Mouse (Mus musculus): Measurements from ENCODE around the gene Atf1. TPM values are rescaled to one million over a fixed set of nuclear protein-coding genes. Genes with fewer than 3 reads are reported as not detected.

Atf1 gene
- polyA plus RNA-seq, 2 experiments = 24.9 to 29.7 TPM

DNA sequence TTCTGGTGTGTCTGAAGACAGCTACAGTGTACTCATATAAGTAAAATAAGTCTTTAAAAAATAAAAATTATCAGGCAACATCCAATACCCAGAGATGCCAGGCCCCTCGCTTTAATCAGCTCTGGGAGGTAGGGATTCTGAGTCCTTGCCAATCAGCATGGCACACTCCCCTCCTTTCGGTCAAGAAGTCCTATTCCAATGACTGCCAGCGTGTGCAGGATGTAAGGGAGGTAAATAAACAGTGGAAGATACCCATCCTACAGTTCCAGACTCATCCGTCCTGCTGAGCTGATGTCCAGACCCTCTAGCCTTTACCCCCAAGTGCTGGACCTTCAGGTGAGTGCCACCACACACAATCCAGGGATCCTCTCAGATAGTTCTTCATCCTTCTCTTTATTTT, 2.2 kb upstream of the Atf1 start:
- no peak for ATAC-seq (ENCODE audit: insufficient read depth)
- no peak overlapping the region for H3K9ac ChIP-seq (replicated peaks)
- no peak for DNase-seq (ENCODE audit: low read depth in 3 of 3, low spot score in 3 of 3)
- no peaks in the 10 kb centered on the region for H3K9me3 ChIP-seq (ENCODE audit: control insufficient read depth, low read length)
- no peak overlapping the region for H3K27ac ChIP-seq
- H3K4me3 ChIP-seq (ENCODE audit: insufficient read depth in 1 of 2, low read depth in 2 of 2, low read length in 2 of 2) = no peak overlapping the region
- TF ChIP-seq CTCF (IDR thresholded peaks at IDR 0.05; ENCODE audit: low read depth) = no peak
- no peak for TF ChIP-seq EP300 (IDR thresholded peaks at IDR 0.05; ENCODE audit: low read depth)
- no peaks in the 10 kb centered on the region for H3K36me3 ChIP-seq (replicated peaks; ENCODE audit: control insufficient read depth, insufficient read depth, low read depth)
- H3K27me3 ChIP-seq (ENCODE audit: control insufficient read depth, insufficient read depth, low read length) = no peaks in the 10 kb centered on the region
- no peak overlapping the region for H3K4me2 ChIP-seq (ENCODE audit: low read depth)
- peaks cover 26 to 27% of the 10 kb centered on the region in 2 experiments for H3K4me1 ChIP-seq (replicated peaks; ENCODE audit: control insufficient read depth in 2 of 2, insufficient read depth in 2 of 2, low read length in 1 of 2)
- 79% methylated on average over 4 of the region's 4 CpGs for WGBS (ENCODE audit: insufficient replicate concordance)

DNA sequence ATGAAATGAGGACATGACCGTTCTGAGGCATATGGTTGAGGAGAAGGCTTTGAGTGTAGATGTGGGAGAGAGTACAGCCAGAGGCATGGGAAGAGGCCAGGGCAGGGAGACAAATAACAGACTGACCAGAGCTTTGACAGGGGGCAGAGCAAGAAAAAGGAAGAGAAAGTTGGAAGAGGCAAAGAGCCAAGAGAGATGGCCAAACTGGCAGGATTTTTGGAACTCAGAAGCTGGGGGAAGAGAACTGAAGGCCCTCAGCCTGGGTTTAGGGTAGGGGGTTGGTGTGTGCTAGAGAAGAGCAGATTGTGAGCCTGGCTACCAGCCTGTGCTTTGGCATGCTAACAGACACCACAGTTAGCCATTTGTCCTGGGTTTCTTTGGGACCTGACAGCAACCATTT, 1.7 kb upstream of the Atf1 start:
- Histone ChIP-seq H3K36me3 (replicated peaks; ENCODE audit: control insufficient read depth, insufficient read depth, low read depth) (no peaks in the 10 kb centered on the region), H3K27me3 (ENCODE audit: control insufficient read depth, insufficient read depth, low read length) (no peaks in the 10 kb centered on the region), H3K9ac (replicated peaks) (no peak overlapping the region; the same call in 1 of the 2 replicates), H3K4me3 (ENCODE audit: insufficient read depth in 1 of 2, low read depth in 2 of 2, low read length in 2 of 2) (peak overlapping the region in 1 of 2 experiments; percentile 91; a peak in 2 of 4 replicates), H3K4me1 (replicated peaks; ENCODE audit: control insufficient read depth in 2 of 2, insufficient read depth in 2 of 2, low read length in 1 of 2) (peaks cover 29 to 30% of the 10 kb centered on the region in 2 experiments), H3K4me2 (ENCODE audit: low read depth) (peak overlapping the region; percentile 91), H3K27ac (peak overlapping the region; percentile 98), H3K9me3 (ENCODE audit: control insufficient read depth, low read length) (no peaks in the 10 kb centered on the region)
- DNase-seq (ENCODE audit: low read depth in 3 of 3, low spot score in 3 of 3) (no peak), ATAC-seq (ENCODE audit: insufficient read depth) (no peak)
- 86% methylated on average over 1 of the region's 1 CpGs for WGBS (ENCODE audit: insufficient replicate concordance)
- no peak for TF ChIP-seq CTCF (IDR thresholded peaks at IDR 0.05; ENCODE audit: low read depth)
- no peak for TF ChIP-seq EP300 (IDR thresholded peaks at IDR 0.05; ENCODE audit: low read depth)

DNA sequence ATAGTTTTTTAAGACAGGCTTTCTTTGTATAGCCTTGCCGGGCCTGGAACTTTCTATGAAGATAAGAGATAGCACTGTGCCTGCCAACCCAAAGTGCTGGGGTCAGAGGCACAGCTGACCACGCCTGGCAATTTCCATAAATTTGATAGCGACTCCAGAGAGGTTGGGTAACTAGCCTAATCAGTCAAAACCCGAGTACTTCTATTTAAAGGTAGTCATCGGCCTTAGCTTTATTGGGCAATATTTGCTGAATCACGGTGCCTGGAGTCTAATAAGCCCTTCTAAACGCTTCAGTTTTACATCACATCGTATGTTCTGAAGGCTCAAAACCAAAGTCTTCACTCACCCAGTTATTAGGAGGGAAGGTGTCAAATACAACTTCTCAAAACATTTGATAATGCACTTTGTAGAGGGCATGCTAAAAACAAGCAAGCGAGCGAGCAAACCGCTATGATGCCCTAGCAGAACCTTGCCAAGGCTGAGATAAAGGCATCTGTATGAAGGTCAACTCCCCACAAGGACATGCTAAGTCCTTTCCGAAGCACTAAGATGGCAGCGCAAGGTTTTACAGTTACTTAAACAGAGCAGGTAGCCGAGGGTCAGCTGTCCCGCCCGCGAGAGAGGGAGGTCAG, 472 bp upstream of the Atf1 start:
- DNase-seq (ENCODE audit: low read depth in 3 of 3, low spot score in 3 of 3) (peak; percentile 86 to 92 (median 89)), ATAC-seq (ENCODE audit: insufficient read depth) (peak; percentile 78)
- Histone ChIP-seq H3K27ac (peak overlapping the region; percentile 98), H3K4me2 (ENCODE audit: low read depth) (peak overlapping the region; percentile 91), H3K9ac (replicated peaks) (peak overlapping the region; percentile 81), H3K4me1 (replicated peaks; ENCODE audit: control insufficient read depth in 2 of 2, insufficient read depth in 2 of 2, low read length in 1 of 2) (peaks cover 37 to 39% of the 10 kb centered on the region in 2 experiments), H3K36me3 (replicated peaks; ENCODE audit: control insufficient read depth, insufficient read depth, low read depth) (no peaks in the 10 kb centered on the region), H3K4me3 (ENCODE audit: insufficient read depth in 1 of 2, low read depth in 2 of 2, low read length in 2 of 2) (peak overlapping the region; percentile 86 to 91), H3K9me3 (ENCODE audit: control insufficient read depth, low read length) (no peaks in the 10 kb centered on the region), H3K27me3 (ENCODE audit: control insufficient read depth, insufficient read depth, low read length) (no peaks in the 10 kb centered on the region)
- TF ChIP-seq EP300 (IDR thresholded peaks at IDR 0.05; ENCODE audit: low read depth) (peak; percentile 46), CTCF (IDR thresholded peaks at IDR 0.05; ENCODE audit: low read depth) (no peak)
- under 1% methylated on average over 17 of the region's 17 CpGs for whole genome bisulfite sequencing (ENCODE audit: insufficient replicate concordance)

DNA sequence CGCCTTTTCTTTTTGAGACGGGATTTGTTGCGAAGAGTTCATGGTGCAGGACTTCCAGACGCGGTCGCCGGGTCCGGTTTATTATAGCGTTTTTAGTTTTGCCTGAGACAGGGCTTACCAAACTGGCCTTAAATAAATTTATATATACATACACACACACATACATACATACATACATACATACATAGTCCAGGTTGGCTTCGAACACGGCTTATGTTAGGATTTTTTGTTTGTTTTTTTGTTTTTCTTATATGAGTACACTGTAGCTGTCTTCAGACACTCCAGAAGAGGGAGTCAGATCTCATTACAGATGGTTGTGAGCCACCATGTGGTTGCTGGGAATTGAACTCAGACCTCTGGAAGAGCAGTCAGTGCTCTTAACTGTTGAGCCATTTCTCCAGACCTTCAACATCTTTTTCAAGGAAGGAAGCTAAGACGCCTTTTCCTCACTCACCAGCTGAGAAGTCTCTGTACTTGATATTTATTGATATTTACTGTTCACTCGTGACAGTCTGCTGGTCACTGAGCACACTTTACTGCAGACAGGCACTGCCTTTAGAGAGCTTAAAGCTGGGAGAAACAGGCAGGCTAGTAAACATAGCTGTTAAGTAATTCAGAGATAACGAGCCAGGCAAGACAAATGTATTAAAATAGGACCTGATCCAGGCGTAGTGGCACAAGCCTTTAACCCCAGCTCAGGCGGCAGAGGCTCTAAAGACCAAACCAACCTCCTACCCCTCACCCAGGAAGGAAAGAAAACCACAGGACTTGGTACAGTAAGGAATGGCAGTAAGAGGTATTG, 1.1 kb downstream of the Atf1 start:
- Histone ChIP-seq H3K4me2 (ENCODE audit: low read depth) (peak overlapping the region; percentile 95), H3K27me3 (ENCODE audit: control insufficient read depth, insufficient read depth, low read length) (no peaks in the 10 kb centered on the region), H3K4me3 (ENCODE audit: insufficient read depth in 1 of 2, low read depth in 2 of 2, low read length in 2 of 2) (peak overlapping the region; percentile 91 to 92), H3K36me3 (replicated peaks; ENCODE audit: control insufficient read depth, insufficient read depth, low read depth) (peaks cover 12% of the 10 kb centered on the region), H3K27ac (peak overlapping the region; percentile 98), H3K9me3 (ENCODE audit: control insufficient read depth, low read length) (no peaks in the 10 kb centered on the region), H3K9ac (replicated peaks) (peak overlapping the region; percentile 81), H3K4me1 (replicated peaks; ENCODE audit: control insufficient read depth in 2 of 2, insufficient read depth in 2 of 2, low read length in 1 of 2) (peaks cover 39 to 41% of the 10 kb centered on the region in 2 experiments)
- whole genome bisulfite sequencing (ENCODE audit: insufficient replicate concordance) = 3% methylated on average over 16 of the region's 16 CpGs
- peak; percentile 38 for TF ChIP-seq CTCF (IDR thresholded peaks at IDR 0.05; ENCODE audit: low read depth)
- no peak for TF ChIP-seq EP300 (IDR thresholded peaks at IDR 0.05; ENCODE audit: low read depth)
- DNase-seq (ENCODE audit: low read depth in 3 of 3, low spot score in 3 of 3) (peak in 2 of 3 experiments; percentile 12 to 31), ATAC-seq (ENCODE audit: insufficient read depth) (peak; percentile 12; the same call in 1 of the 2 replicates)

DNA sequence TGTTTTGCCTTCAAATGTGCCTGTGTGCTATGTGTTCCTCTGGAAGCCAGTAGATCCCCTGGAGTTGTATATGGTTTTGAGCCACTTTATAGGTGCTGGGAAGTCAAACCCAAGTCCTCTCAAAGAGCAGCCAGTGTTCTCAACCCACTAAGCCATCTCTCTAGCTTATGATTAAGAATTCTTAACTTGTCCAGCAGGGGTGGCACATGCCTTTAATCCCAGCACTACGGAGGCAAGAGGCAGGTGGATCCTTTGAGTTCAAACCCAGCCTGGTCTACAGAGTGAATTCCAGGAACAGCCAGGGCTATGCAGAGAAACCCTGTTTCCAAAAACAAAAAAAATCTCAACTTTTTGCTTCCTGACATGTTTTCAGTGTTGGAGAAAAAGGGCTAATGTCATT, 3.0 kb downstream of the Atf1 start:
- peak in 1 of 3 experiments; percentile 37 for DNase-seq (ENCODE audit: low read depth in 3 of 3, low spot score in 3 of 3)
- WGBS (ENCODE audit: insufficient replicate concordance) = 17% methylated on average over 1 of the region's 1 CpGs
- Histone ChIP-seq H3K9me3 (ENCODE audit: control insufficient read depth, low read length) (no peaks in the 10 kb centered on the region), H3K36me3 (replicated peaks; ENCODE audit: control insufficient read depth, insufficient read depth, low read depth) (peaks cover 24% of the 10 kb centered on the region), H3K4me1 (replicated peaks; ENCODE audit: control insufficient read depth in 2 of 2, insufficient read depth in 2 of 2, low read length in 1 of 2) (peaks cover 39 to 47% of the 10 kb centered on the region in 2 experiments), H3K27ac (no peak overlapping the region), H3K4me2 (ENCODE audit: low read depth) (peak overlapping the region; percentile 95), H3K27me3 (ENCODE audit: control insufficient read depth, insufficient read depth, low read length) (no peaks in the 10 kb centered on the region), H3K9ac (replicated peaks) (no peak overlapping the region; the same call in 1 of the 2 replicates), H3K4me3 (ENCODE audit: insufficient read depth in 1 of 2, low read depth in 2 of 2, low read length in 2 of 2) (no peak overlapping the region)
- TF ChIP-seq EP300 (IDR thresholded peaks at IDR 0.05; ENCODE audit: low read depth) = no peak
- TF ChIP-seq CTCF (IDR thresholded peaks at IDR 0.05; ENCODE audit: low read depth) = peak; percentile 32; the same call in 1 of the 2 replicates
- ATAC-seq (ENCODE audit: insufficient read depth) = no peak
